Mouse (Mus musculus): Measurements from ENCODE around the gene 1700020L24Rik. TPM values are rescaled to one million over a fixed set of nuclear protein-coding genes. Genes with fewer than 3 reads are reported as not detected.

1700020L24Rik gene
- total and polyA plus RNA-seq, 3 experiments: 0.60 TPM; not detected in 2

DNA sequence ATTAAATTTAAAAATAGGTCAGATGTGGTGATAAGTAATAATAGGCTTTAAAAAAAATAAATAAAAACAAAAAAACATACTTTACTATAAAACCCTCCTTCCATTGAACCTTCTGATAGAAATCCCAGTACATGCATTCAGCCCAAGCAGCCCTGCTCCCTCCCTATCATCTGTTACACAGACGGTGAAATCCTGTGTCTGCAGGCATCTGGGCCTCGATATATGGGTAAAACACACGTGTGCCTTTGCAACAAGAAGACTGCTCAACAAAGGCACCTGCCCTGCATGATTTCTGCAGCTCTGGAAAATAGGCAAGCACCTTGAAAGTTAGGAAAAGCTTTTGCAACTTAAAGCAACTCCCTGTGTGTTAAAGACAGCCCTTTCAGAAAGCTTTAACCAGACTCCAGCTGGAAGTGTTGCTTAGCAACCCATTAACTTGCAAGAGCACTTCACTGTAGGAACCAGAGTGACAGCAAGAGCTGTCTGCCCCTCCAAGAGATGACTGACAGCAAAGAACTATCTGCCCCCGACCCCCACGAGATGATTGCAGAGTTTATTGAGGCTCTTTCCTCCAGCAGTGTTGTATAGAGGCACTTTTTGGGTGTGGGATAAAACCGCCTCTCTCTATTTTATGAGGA, 42.6 kb upstream of the 1700020L24Rik start (continued):
- no peak for TF ChIP-seq UBTF (IDR thresholded peaks at IDR 0.05; ENCODE audit: borderline replicate concordance, insufficient read depth, low read depth, low read length)
- TF ChIP-seq RAD21 (IDR thresholded peaks at IDR 0.05; ENCODE audit: low read depth, low read length): no peak
- no peak for TF ChIP-seq EP300 (IDR thresholded peaks at IDR 0.05; ENCODE audit: low read depth in 1 of 2, low read length in 2 of 2)

DNA sequence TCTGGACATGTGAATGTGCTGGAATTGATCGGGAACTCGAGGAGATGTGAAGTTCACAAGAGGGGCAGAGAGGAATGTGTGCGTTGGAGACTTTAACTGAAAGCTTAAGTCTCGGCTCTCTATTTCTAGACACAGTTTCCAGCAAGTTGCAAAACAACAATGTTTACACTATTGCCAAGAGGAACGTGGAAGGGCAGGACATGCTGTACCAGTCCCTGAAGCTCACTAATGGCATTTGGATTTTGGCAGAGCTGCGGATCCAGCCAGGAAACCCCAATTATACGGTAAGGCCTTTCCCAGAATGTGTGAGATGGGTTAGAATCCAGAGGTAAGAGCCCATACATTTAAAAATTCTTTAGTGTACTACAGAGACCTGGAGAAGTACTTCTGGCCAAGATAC, 39.9 kb upstream of the 1700020L24Rik start:
- Histone ChIP-seq H3K79me2 (ENCODE audit: control insufficient read depth, insufficient read depth, low read length, poor library complexity) (no peaks in the 10 kb centered on the region), H3K9me3 (replicated peaks; ENCODE audit: insufficient read depth, low read length) (no peaks in the 10 kb centered on the region), H3K36me3 (ENCODE audit: control insufficient read depth in 1 of 2, insufficient read depth in 2 of 2, low read length in 2 of 2) (peaks cover 0 to 18% of the 10 kb centered on the region in 2 experiments; a peak in 2 of 4 replicates), H3K27me3 (ENCODE audit: control insufficient read depth in 1 of 2, insufficient read depth in 2 of 2, low read length in 2 of 2) (no peaks in the 10 kb centered on the region), H3K4me3 (ENCODE audit: control insufficient read depth in 1 of 2, insufficient read depth in 1 of 2, low read depth in 2 of 2, low read length in 2 of 2) (no peak overlapping the region), H3K27ac (ENCODE audit: control insufficient read depth, low read depth, low read length) (no peak overlapping the region), H3K9ac (ENCODE audit: control insufficient read depth, low read depth, low read length, poor library complexity, severe bottlenecking) (no peak overlapping the region), H3K4me1 (ENCODE audit: control insufficient read depth in 1 of 2, insufficient read depth in 2 of 2, low read length in 2 of 2) (no peaks in the 10 kb centered on the region)
- TF ChIP-seq MYC (IDR thresholded peaks at IDR 0.05; ENCODE audit: low read depth, low read length) (no peak), USF1 (IDR thresholded peaks at IDR 0.05; ENCODE audit: low read depth, low read length) (no peak), MYB (IDR thresholded peaks at IDR 0.05; ENCODE audit: low read depth, low read length) (no peak), MAX (IDR thresholded peaks at IDR 0.05; ENCODE audit: low read length) (no peak), RCOR1 (IDR thresholded peaks at IDR 0.05; ENCODE audit: low read depth, low read length) (no peak), CTCF (IDR thresholded peaks at IDR 0.05 in 2 of 3, conservative IDR thresholded peaks at IDR 0.05 in 1 of 3; ENCODE audit: control insufficient read depth in 1 of 3, insufficient read depth in 1 of 3, low read depth in 2 of 3, low read length in 3 of 3, poor library complexity in 1 of 3, severe bottlenecking in 1 of 3) (no peak), HCFC1 (IDR thresholded peaks at IDR 0.05; ENCODE audit: low read depth, low read length) (no peak), GATA1 (IDR thresholded peaks at IDR 0.05; ENCODE audit: low read depth, low read length) (no peak), ELF1 (IDR thresholded peaks at IDR 0.05; ENCODE audit: low read depth, low read length) (no peak), MAFK (IDR thresholded peaks at IDR 0.05; ENCODE audit: borderline replicate concordance, low read depth, low read length) (no peak), MEF2A (IDR thresholded peaks at IDR 0.05; ENCODE audit: extremely low read depth, insufficient replicate concordance, low read depth, low read length, poor library complexity, severe bottlenecking) (no peak), POLR2AphosphoS2 (IDR thresholded peaks at IDR 0.05; ENCODE audit: low read length) (no peak), TBP (IDR thresholded peaks at IDR 0.05; ENCODE audit: low read depth, low read length) (no peak), USF2 (IDR thresholded peaks at IDR 0.05; ENCODE audit: borderline replicate concordance in 1 of 2, insufficient read depth in 1 of 2, low read depth in 1 of 2, low read length in 2 of 2) (no peak), BHLHE40 (IDR thresholded peaks at IDR 0.05; ENCODE audit: borderline replicate concordance, low read depth, low read length) (no peak), NRF1 (IDR thresholded peaks at IDR 0.05; ENCODE audit: insufficient read depth, low read depth, low read length, poor library complexity, severe bottlenecking) (no peak), MAZ (IDR thresholded peaks at IDR 0.05; ENCODE audit: low read depth, low read length) (no peak)
- no peak for DNase-seq (ENCODE audit: low read depth, low spot score)
